Mouse (Mus musculus): ENCODE measurements at regions not wholly inside any gene's neighbourhood (a gene's known extent, or its start where the extent isn't known, plus 50 kb on each side); places are given as distances from the start of the nearest gene placed in this dataset.

- 0 out of 2 replicates have a peak, but pooled peaks cover 5% of the 10 kb centered on the region for H3K4me1 ChIP-seq (ENCODE audit: control insufficient read depth, insufficient read depth, low read length)
- H3K9ac ChIP-seq (replicated peaks; ENCODE audit: low read depth, low read length): no peak overlapping the region
- WGBS: 87% methylated on average over 6 of the region's 6 CpGs
- ATAC-seq (ENCODE audit: insufficient number of reproducible peaks, insufficient read depth, low FRiP score, low read depth): no peak
- H3K27me3 ChIP-seq (ENCODE audit: control insufficient read depth, insufficient read depth, low read length): no peaks in the 10 kb centered on the region
- H3K4me3 ChIP-seq (ENCODE audit: low read depth, low read length): no peak overlapping the region
- H3K36me3 ChIP-seq (ENCODE audit: control insufficient read depth, insufficient read depth, low read length): no peaks in the 10 kb centered on the region
- H3K9me3 ChIP-seq (ENCODE audit: control insufficient read depth, low read depth, low read length): no peaks in the 10 kb centered on the region
- no peak overlapping the region for H3K4me2 ChIP-seq (replicated peaks; ENCODE audit: low read depth, low read length)
- H3K27ac ChIP-seq (ENCODE audit: low read length): no peak overlapping the region
Measured at GRCm38 (mm10) chr4:131534831-131535230, 303.3 kb downstream of the Ptpru start.

- no peak for ATAC-seq (ENCODE audit: insufficient number of reproducible peaks, insufficient read depth, low FRiP score, low read depth)
- Histone ChIP-seq H3K4me2 (replicated peaks; ENCODE audit: low read depth, low read length) (no peak overlapping the region), H3K27ac (ENCODE audit: low read length) (no peak overlapping the region), H3K36me3 (ENCODE audit: control insufficient read depth, insufficient read depth, low read length) (no peaks in the 10 kb centered on the region), H3K9me3 (ENCODE audit: control insufficient read depth, low read depth, low read length) (no peaks in the 10 kb centered on the region), H3K9ac (replicated peaks; ENCODE audit: low read depth, low read length) (no peak overlapping the region), H3K27me3 (ENCODE audit: control insufficient read depth, insufficient read depth, low read length) (no peaks in the 10 kb centered on the region), H3K4me3 (ENCODE audit: low read depth, low read length) (no peak overlapping the region), H3K4me1 (ENCODE audit: control insufficient read depth, insufficient read depth, low read length) (0 out of 2 replicates have a peak, but pooled peaks cover 5% of the 10 kb centered on the region)
- 61% methylated on average over 4 of the region's 4 CpGs for WGBS
Measured at GRCm38 (mm10) chr4:131538237-131538636, 299.9 kb downstream of the Ptpru start.

GRCm38 (mm10) chr4:131546422-131547200 lies 291.5 kb downstream of the Ptpru start:
- no peaks in the 10 kb centered on the region for H3K4me1 ChIP-seq (ENCODE audit: control insufficient read depth, insufficient read depth, low read length)
- no peak overlapping the region for H3K4me3 ChIP-seq (ENCODE audit: low read depth, low read length)
- H3K4me2 ChIP-seq (replicated peaks; ENCODE audit: low read depth, low read length): no peak overlapping the region
- no peak for ATAC-seq (ENCODE audit: insufficient number of reproducible peaks, insufficient read depth, low FRiP score, low read depth)
- H3K27me3 ChIP-seq (ENCODE audit: control insufficient read depth, insufficient read depth, low read length): no peaks in the 10 kb centered on the region
- no peak overlapping the region for H3K9ac ChIP-seq (replicated peaks; ENCODE audit: low read depth, low read length)
- H3K36me3 ChIP-seq (ENCODE audit: control insufficient read depth, insufficient read depth, low read length): no peaks in the 10 kb centered on the region
- 85% methylated on average over 12 of the region's 12 CpGs for WGBS
- H3K27ac ChIP-seq (ENCODE audit: low read length): no peak overlapping the region
- no peaks in the 10 kb centered on the region for H3K9me3 ChIP-seq (ENCODE audit: control insufficient read depth, low read depth, low read length)

GRCm38 (mm10) chr4:131549581-131549980 lies 288.5 kb downstream of the Ptpru start:
- Histone ChIP-seq H3K27ac (ENCODE audit: low read length) (no peak overlapping the region), H3K4me2 (replicated peaks; ENCODE audit: low read depth, low read length) (no peak overlapping the region), H3K9ac (replicated peaks; ENCODE audit: low read depth, low read length) (no peak overlapping the region), H3K4me3 (ENCODE audit: low read depth, low read length) (no peak overlapping the region), H3K9me3 (ENCODE audit: control insufficient read depth, low read depth, low read length) (no peaks in the 10 kb centered on the region), H3K4me1 (ENCODE audit: control insufficient read depth, insufficient read depth, low read length) (no peaks in the 10 kb centered on the region), H3K36me3 (ENCODE audit: control insufficient read depth, insufficient read depth, low read length) (no peaks in the 10 kb centered on the region), H3K27me3 (ENCODE audit: control insufficient read depth, insufficient read depth, low read length) (no peaks in the 10 kb centered on the region)
- ATAC-seq (ENCODE audit: insufficient number of reproducible peaks, insufficient read depth, low FRiP score, low read depth): no peak
- WGBS: 86% methylated on average over 12 of the region's 12 CpGs

- no peaks in the 10 kb centered on the region for H3K36me3 ChIP-seq (ENCODE audit: control insufficient read depth, insufficient read depth, low read length)
- no peak overlapping the region for H3K9ac ChIP-seq (replicated peaks; ENCODE audit: low read depth, low read length)
- no peak for ATAC-seq (ENCODE audit: insufficient number of reproducible peaks, insufficient read depth, low FRiP score, low read depth)
- no peak overlapping the region for H3K27ac ChIP-seq (ENCODE audit: low read length)
- no peak overlapping the region for H3K4me3 ChIP-seq (ENCODE audit: low read depth, low read length)
- H3K4me1 ChIP-seq (ENCODE audit: control insufficient read depth, insufficient read depth, low read length): no peaks in the 10 kb centered on the region
- 44% methylated on average over 5 of the region's 5 CpGs for WGBS
- no peak overlapping the region for H3K4me2 ChIP-seq (replicated peaks; ENCODE audit: low read depth, low read length)
- H3K27me3 ChIP-seq (ENCODE audit: control insufficient read depth, insufficient read depth, low read length): no peaks in the 10 kb centered on the region
- no peaks in the 10 kb centered on the region for H3K9me3 ChIP-seq (ENCODE audit: control insufficient read depth, low read depth, low read length)
Measured at GRCm38 (mm10) chr4:131558513-131558912, 279.6 kb downstream of the Ptpru start.

GRCm38 (mm10) chr4:131563851-131564250 lies 274.2 kb downstream of the Ptpru start:
- H3K9me3 ChIP-seq (ENCODE audit: control insufficient read depth, low read depth, low read length): no peaks in the 10 kb centered on the region
- H3K27me3 ChIP-seq (ENCODE audit: control insufficient read depth, insufficient read depth, low read length): no peaks in the 10 kb centered on the region
- H3K9ac ChIP-seq (replicated peaks; ENCODE audit: low read depth, low read length): no peak overlapping the region
- H3K36me3 ChIP-seq (ENCODE audit: control insufficient read depth, insufficient read depth, low read length): no peaks in the 10 kb centered on the region
- H3K4me2 ChIP-seq (replicated peaks; ENCODE audit: low read depth, low read length): no peak overlapping the region
- H3K4me1 ChIP-seq (ENCODE audit: control insufficient read depth, insufficient read depth, low read length): no peaks in the 10 kb centered on the region
- H3K4me3 ChIP-seq (ENCODE audit: low read depth, low read length): no peak overlapping the region
- WGBS: 65% methylated on average over 4 of the region's 4 CpGs
- ATAC-seq (ENCODE audit: insufficient number of reproducible peaks, insufficient read depth, low FRiP score, low read depth): no peak
- H3K27ac ChIP-seq (ENCODE audit: low read length): no peak overlapping the region

GRCm38 (mm10) chr4:131565203-131565602 lies 272.9 kb downstream of the Ptpru start:
- no peak for ATAC-seq (ENCODE audit: insufficient number of reproducible peaks, insufficient read depth, low FRiP score, low read depth)
- Histone ChIP-seq H3K4me1 (ENCODE audit: control insufficient read depth, insufficient read depth, low read length) (no peaks in the 10 kb centered on the region), H3K4me3 (ENCODE audit: low read depth, low read length) (no peak overlapping the region), H3K27ac (ENCODE audit: low read length) (no peak overlapping the region), H3K27me3 (ENCODE audit: control insufficient read depth, insufficient read depth, low read length) (no peaks in the 10 kb centered on the region), H3K9me3 (ENCODE audit: control insufficient read depth, low read depth, low read length) (no peaks in the 10 kb centered on the region), H3K9ac (replicated peaks; ENCODE audit: low read depth, low read length) (no peak overlapping the region), H3K36me3 (ENCODE audit: control insufficient read depth, insufficient read depth, low read length) (no peaks in the 10 kb centered on the region), H3K4me2 (replicated peaks; ENCODE audit: low read depth, low read length) (no peak overlapping the region)
- WGBS: 82% methylated on average over 7 of the region's 7 CpGs

GRCm38 (mm10) chr4:131567241-131567640 lies 270.8 kb downstream of the Ptpru start:
- Histone ChIP-seq H3K36me3 (ENCODE audit: control insufficient read depth, insufficient read depth, low read length) (no peaks in the 10 kb centered on the region), H3K4me1 (ENCODE audit: control insufficient read depth, insufficient read depth, low read length) (no peaks in the 10 kb centered on the region), H3K4me2 (replicated peaks; ENCODE audit: low read depth, low read length) (no peak overlapping the region), H3K9me3 (ENCODE audit: control insufficient read depth, low read depth, low read length) (no peaks in the 10 kb centered on the region), H3K4me3 (ENCODE audit: low read depth, low read length) (no peak overlapping the region), H3K27me3 (ENCODE audit: control insufficient read depth, insufficient read depth, low read length) (no peaks in the 10 kb centered on the region), H3K9ac (replicated peaks; ENCODE audit: low read depth, low read length) (no peak overlapping the region), H3K27ac (ENCODE audit: low read length) (no peak overlapping the region)
- whole genome bisulfite sequencing: 61% methylated on average over 2 of the region's 2 CpGs
- ATAC-seq (ENCODE audit: insufficient number of reproducible peaks, insufficient read depth, low FRiP score, low read depth): no peak

- no peaks in the 10 kb centered on the region for H3K9me3 ChIP-seq (ENCODE audit: control insufficient read depth, low read depth, low read length)
- H3K9ac ChIP-seq (replicated peaks; ENCODE audit: low read depth, low read length): no peak overlapping the region
- H3K27me3 ChIP-seq (ENCODE audit: control insufficient read depth, insufficient read depth, low read length): no peaks in the 10 kb centered on the region
- no peak for ATAC-seq (ENCODE audit: insufficient number of reproducible peaks, insufficient read depth, low FRiP score, low read depth)
- no peak overlapping the region for H3K4me2 ChIP-seq (replicated peaks; ENCODE audit: low read depth, low read length)
- no peaks in the 10 kb centered on the region for H3K4me1 ChIP-seq (ENCODE audit: control insufficient read depth, insufficient read depth, low read length)
- H3K36me3 ChIP-seq (ENCODE audit: control insufficient read depth, insufficient read depth, low read length): no peaks in the 10 kb centered on the region
- no peak overlapping the region for H3K4me3 ChIP-seq (ENCODE audit: low read depth, low read length)
- 47% methylated on average over 5 of the region's 5 CpGs for WGBS
- H3K27ac ChIP-seq (ENCODE audit: low read length): no peak overlapping the region
Measured at GRCm38 (mm10) chr4:131569156-131569555, 268.9 kb downstream of the Ptpru start.
